Mouse (Mus musculus) gonadal fat pad, adult 2 months (tissue): Measurements from ENCODE around the gene Scarf2. TPM values are rescaled to one million over a fixed set of nuclear protein-coding genes. Genes with fewer than 3 reads are reported as not detected.

ENCODE experiments used
- DNase-seq: peaks from one replicate; pipeline ENCODE4 v3.0.0-alpha.2; 2012; ENCODE audit warnings: low read depth
- polyA plus RNA-seq: library from polyadenylated mRNA; depleted of rRNA; stranded (reverse); fragments of >200 nt; gene quantifications from 2 replicates; pipeline ENCODE4 v1.2.3, GENCODE M21; 2012

Scarf2 gene
- polyA plus RNA-seq, 1 experiment: 29.3 TPM

- no peak for DNase-seq
These were observed 1.5 kb downstream of the Scarf2 start for GRCm38 (mm10) chr16:17798321-17799180.

GRCm38 (mm10) chr16:17799584-17799983, 2.5 kb downstream of the Scarf2 start:
- DNase-seq: no peak

GRCm38 (mm10) chr16:17801777-17802455, 4.8 kb downstream of the Scarf2 start:
- DNase-seq: no peak

GRCm38 (mm10) chr16:17802456-17802838, 5.4 kb downstream of the Scarf2 start:
- no peak for DNase-seq

- DNase-seq: no peak
These were observed 6.0 kb downstream of the Scarf2 start for GRCm38 (mm10) chr16:17802839-17803674.

- no peak for DNase-seq
These were observed 6.8 kb downstream of the Scarf2 start for GRCm38 (mm10) chr16:17803675-17804448.

GRCm38 (mm10) chr16:17804449-17804912, 7.4 kb downstream of the Scarf2 start:
- DNase-seq: no peak

- no peak for DNase-seq
These were observed 7.9 kb downstream of the Scarf2 start for GRCm38 (mm10) chr16:17804982-17805381.

- DNase-seq: no peak
These were observed 9.6 kb downstream of the Scarf2 start for GRCm38 (mm10) chr16:17806581-17807191.

- no peak for DNase-seq
These were observed 10.3 kb downstream of the Scarf2 start for GRCm38 (mm10) chr16:17807192-17808009.

GRCm38 (mm10) chr16:17809125-17809524, 12.0 kb downstream of the Scarf2 start:
- DNase-seq: no peak

GRCm38 (mm10) chr16:17809711-17810110, 12.6 kb downstream of the Scarf2 start:
- DNase-seq: no peak

- no peak for DNase-seq
These were observed 15.0 kb downstream of the Scarf2 start for GRCm38 (mm10) chr16:17812120-17812519.

- no peak for DNase-seq
These were observed 16.1 kb downstream of the Scarf2 start for GRCm38 (mm10) chr16:17813173-17813572.

- no peak for DNase-seq
These were observed 18.6 kb downstream of the Scarf2 start for GRCm38 (mm10) chr16:17815411-17816402.

GRCm38 (mm10) chr16:17816528-17816927, 19.4 kb downstream of the Scarf2 start:
- DNase-seq: peak; percentile 56

- no peak for DNase-seq
These were observed 29.4 kb downstream of the Scarf2 start for GRCm38 (mm10) chr16:17826500-17826899.

- DNase-seq: no peak
These were observed 31.1 kb downstream of the Scarf2 start for GRCm38 (mm10) chr16:17828229-17828628.

GRCm38 (mm10) chr16:17828867-17829266, 31.8 kb downstream of the Scarf2 start:
- DNase-seq: no peak
